Mouse (Mus musculus) hindbrain, postnatal 0 days (tissue): ENCODE results near the gene 2210408I21Rik. TPM values are rescaled to one million over a fixed set of nuclear protein-coding genes. Genes with fewer than 3 reads are reported as not detected.
"Not testable (repeated sequence)": the region's sequence is repeated elsewhere in the genome, so short reads cannot be mapped to it uniquely, and the experiment has no call there.

Experiments
- ATAC-seq: fragments of 200-750 bp; cut with Nextera tagmentation; 2 replicates; pipeline ENCODE4 v1.8.0; 2017; ENCODE audit warnings: mild to moderate bottlenecking, moderate TSS enrichment, moderate library complexity
- DNase-seq: peaks from one replicate; pipeline ENCODE4 v3.0.0-alpha.2; 2015; ENCODE audit warnings: low spot score
- H3K27ac ChIP-seq: fragments of 300-500 bp; sonication (generic); 2 replicates; pipeline ENCODE4 v1.5.1; 2014; ENCODE audit warnings: mild to moderate bottlenecking
- H3K27me3 ChIP-seq: fragments of 300-500 bp; sonication (generic); 2 replicates; pipeline ENCODE4 v1.6.1; 2014; ENCODE audit warnings: low read length, mixed read lengths; ENCODE audit not compliant: insufficient read depth
- H3K36me3 ChIP-seq: fragments of 300-500 bp; sonication (generic); 2 replicates; pipeline ENCODE4 v1.6.1; 2014; ENCODE audit warnings: low read length, mixed read lengths; ENCODE audit not compliant: insufficient read depth
- H3K4me1 ChIP-seq: fragments of 300-500 bp; sonication (generic); 2 replicates; pipeline ENCODE4 v1.6.1; 2014; ENCODE audit warnings: antibody characterized with exemption, low read length, mixed read lengths; ENCODE audit not compliant: insufficient read depth
- H3K4me2 ChIP-seq: fragments of 300-500 bp; sonication (generic); 2 replicates; pipeline ENCODE4 v1.6.1; 2014; ENCODE audit warnings: low read depth, mild to moderate bottlenecking, low read length, moderate library complexity, mixed read lengths
- H3K4me3 ChIP-seq: fragments of 300-500 bp; sonication (generic); 2 replicates; pipeline ENCODE4 v1.5.1; 2014; ENCODE audit warnings: low read length
- H3K9ac ChIP-seq: fragments of 300-500 bp; sonication (generic); replicated peaks from 2 replicates; pipeline ENCODE4 v1.6.1; 2014; ENCODE audit warnings: mild to moderate bottlenecking, low read length, moderate library complexity, mixed read lengths
- H3K9me3 ChIP-seq: fragments of 300-500 bp; sonication (generic); 2 replicates; pipeline ENCODE4 v1.6.1; 2016; ENCODE audit warnings: low read length, mixed read lengths
- CTCF ChIP-seq: IDR thresholded peaks from 2 replicates; pipeline ENCODE4 v1.5.1; 2016; ENCODE audit warnings: antibody characterized with exemption, control low read depth, low read depth
- WGBS: fragments of 180-500 bp; shearing (Covaris S2); extraction: QIAGEN DNeasy Blood & Tissue Kit; methylation state at CpG from one replicate; pipeline ENCODE4 v1.1.7; 2014; 5-methylcytosine and 5-hydroxymethylcytosine counted together
- polyA plus RNA-seq: library from polyadenylated mRNA; unstranded; fragments of >200 nt; fragmentation: Nextera tagmentation; extraction: Ambion mirVana; gene quantifications from 2 replicates; pipeline ENCODE4 v1.2.1, GENCODE M21; 2015
- total RNA-seq: library from RNA; depleted of rRNA; stranded (reverse); fragments of >200 nt; gene quantifications from 2 replicates; pipeline ENCODE4 v1.2.3, GENCODE M21; 2014; rRNA removed

The 2210408I21Rik gene
- total RNA-seq (8.8 and 8.9 TPM in 2 replicates), polyA plus RNA-seq (11.9 and 13.6 TPM in 2 replicates)

- DNase-seq = peak; percentile 95
- no peaks in the 10 kb centered on the region for H3K9me3 ChIP-seq
- peak within 1 kb of the TSS; percentile 56 for H3K4me2 ChIP-seq
- no peak; the same call in 1 of the 2 replicates for TF ChIP-seq CTCF
- H3K27me3 ChIP-seq = no peaks in the 10 kb centered on the region
- WGBS = under 1% methylated on average over 65 of the region's 65 CpGs
- no peaks in the 10 kb centered on the region for H3K36me3 ChIP-seq
- no peaks in the 10 kb centered on the region; the same call in 1 of the 2 replicates for H3K4me1 ChIP-seq
- peak; percentile 99 for ATAC-seq
- peak within 1 kb of the TSS; percentile 86 for H3K4me3 ChIP-seq
- H3K9ac ChIP-seq = peak within 1 kb of the TSS; percentile 84
- peak within 1 kb of the TSS; percentile 89 for H3K27ac ChIP-seq
Observed at GRCm38 (mm10) chr13:77134931-77135620, at the start of gene 2210408I21Rik, which contains the start of gene Slf1. 2210408I21Rik (plus strand) TSS chr13:77135540. Slf1 (minus strand) TSS chr13:77135473.

GRCm38 (mm10) chr13:77092876-77093275 is 42.5 kb upstream of the 2210408I21Rik start:
- WGBS = 96% methylated on average over 1 of the region's 1 CpGs
- ATAC-seq = not testable (repeated sequence)

GRCm38 (mm10) chr13:77107734-77108133 is 27.6 kb upstream of the 2210408I21Rik start:
- Histone ChIP-seq H3K27ac (no peak overlapping the region), H3K4me3 (no peak overlapping the region), H3K9me3 (no peaks in the 10 kb centered on the region), H3K4me2 (no peak overlapping the region), H3K9ac (no peak overlapping the region), H3K27me3 (no peaks in the 10 kb centered on the region), H3K4me1 (no peaks in the 10 kb centered on the region), H3K36me3 (no peaks in the 10 kb centered on the region)
- TF ChIP-seq CTCF = no peak
- ATAC-seq (no peak), DNase-seq (no peak)

More at GRCm38 (mm10) chr13:77092876-77093275, 42.5 kb upstream of the 2210408I21Rik start:
- DNase-seq, H3K4me1 ChIP-seq, H3K4me2 ChIP-seq, H3K4me3 ChIP-seq, H3K9ac ChIP-seq, H3K36me3 ChIP-seq, H3K9me3 ChIP-seq, H3K27ac ChIP-seq, H3K27me3 ChIP-seq: not testable (repeated sequence)

- Histone ChIP-seq H3K4me3 (no peak overlapping the region), H3K36me3 (no peaks in the 10 kb centered on the region), H3K9me3 (no peaks in the 10 kb centered on the region), H3K27me3 (no peaks in the 10 kb centered on the region), H3K4me2 (no peak overlapping the region), H3K27ac (no peak overlapping the region), H3K4me1 (no peaks in the 10 kb centered on the region), H3K9ac (no peak overlapping the region)
- DNase-seq = no peak
- ATAC-seq = no peak
- TF ChIP-seq CTCF = no peak
- 96% methylated on average over 4 of the region's 4 CpGs for WGBS
Observed at GRCm38 (mm10) chr13:77118695-77119094, 16.6 kb upstream of the 2210408I21Rik start.

- no peak for ATAC-seq
- H3K27me3 ChIP-seq = no peaks in the 10 kb centered on the region
- DNase-seq = peak; percentile 3
- H3K27ac ChIP-seq = no peak overlapping the region
- WGBS = 77% methylated on average over 3 of the region's 3 CpGs
- H3K4me3 ChIP-seq = no peak overlapping the region
- H3K36me3 ChIP-seq = no peaks in the 10 kb centered on the region
- TF ChIP-seq CTCF = no peak
- H3K9ac ChIP-seq = no peak overlapping the region
- H3K4me2 ChIP-seq = no peak overlapping the region
- no peaks in the 10 kb centered on the region for H3K9me3 ChIP-seq
- H3K4me1 ChIP-seq = no peaks in the 10 kb centered on the region
Observed at GRCm38 (mm10) chr13:77125159-77125558, 10.2 kb upstream of the 2210408I21Rik start.

GRCm38 (mm10) chr13:77128240-77128639 is 7.1 kb upstream of the 2210408I21Rik start:
- H3K4me1 ChIP-seq = no peaks in the 10 kb centered on the region
- H3K9me3 ChIP-seq = no peaks in the 10 kb centered on the region
- no peak for TF ChIP-seq CTCF
- 86% methylated on average over 2 of the region's 2 CpGs for WGBS
- H3K4me2 ChIP-seq = no peak overlapping the region
- H3K9ac ChIP-seq = no peak overlapping the region
- ATAC-seq (no peak), DNase-seq (no peak)
- H3K27me3 ChIP-seq = no peaks in the 10 kb centered on the region
- no peaks in the 10 kb centered on the region for H3K36me3 ChIP-seq
- H3K27ac ChIP-seq = no peak overlapping the region
- no peak overlapping the region for H3K4me3 ChIP-seq

- Histone ChIP-seq H3K9ac (no peak overlapping the region), H3K9me3 (no peaks in the 10 kb centered on the region), H3K36me3 (no peaks in the 10 kb centered on the region), H3K27me3 (no peaks in the 10 kb centered on the region), H3K27ac (no peak overlapping the region), H3K4me2 (no peak overlapping the region), H3K4me3 (no peak overlapping the region), H3K4me1 (no peaks in the 10 kb centered on the region; the same call in 1 of the 2 replicates)
- WGBS = 91% methylated on average over 2 of the region's 2 CpGs
- no peak for TF ChIP-seq CTCF
- DNase-seq (no peak), ATAC-seq (no peak)
Observed at GRCm38 (mm10) chr13:77131132-77131531, 4.2 kb upstream of the 2210408I21Rik start.
